Mouse (Mus musculus) lung, embryonic 16.5 days (tissue): ENCODE measurements around the gene Pkn2. TPM values are rescaled to one million over a fixed set of nuclear protein-coding genes. Genes with fewer than 3 reads are reported as not detected.

Experiments used
- ATAC-seq: fragments of 200-750 bp; cut with Nextera tagmentation; 2 replicates; pipeline ENCODE4 v1.8.0; 2017; ENCODE audit warnings: low read depth, mild to moderate bottlenecking, moderate library complexity
- H3K27ac ChIP-seq: fragments of 300-500 bp; sonication (generic); 2 replicates; pipeline ENCODE4 v1.5.1; 2014; ENCODE audit warnings: mild to moderate bottlenecking, control low read depth, low read length
- H3K27me3 ChIP-seq: fragments of 300-500 bp; sonication (generic); 2 replicates; pipeline ENCODE4 v1.6.1; 2014; ENCODE audit warnings: low read depth, low read length, mixed read lengths; ENCODE audit not compliant: control insufficient read depth, insufficient read depth
- H3K36me3 ChIP-seq: fragments of 300-500 bp; sonication (generic); 2 replicates; pipeline ENCODE4 v1.6.1; 2014; ENCODE audit warnings: low read length; ENCODE audit not compliant: control insufficient read depth, insufficient read depth
- H3K4me1 ChIP-seq: fragments of 300-500 bp; sonication (generic); replicated peaks from 2 replicates; pipeline ENCODE4 v1.6.1; 2014; ENCODE audit warnings: low read length, mixed read lengths; ENCODE audit not compliant: control insufficient read depth, insufficient read depth
- H3K4me2 ChIP-seq: fragments of 300-500 bp; sonication (generic); 2 replicates; pipeline ENCODE4 v1.6.1; 2014; ENCODE audit warnings: low read depth, low read length, control low read depth
- H3K4me3 ChIP-seq: fragments of 300-500 bp; sonication (generic); 2 replicates; pipeline ENCODE4 v1.5.1; 2014; ENCODE audit warnings: mild to moderate bottlenecking, low read length, control low read depth
- H3K9ac ChIP-seq: fragments of 300-500 bp; sonication (generic); 2 replicates; pipeline ENCODE4 v1.6.1; 2014; ENCODE audit warnings: low read length, control low read depth
- H3K9me3 ChIP-seq: fragments of 300-500 bp; sonication (generic); 2 replicates; pipeline ENCODE4 v1.6.1; 2016; ENCODE audit warnings: low read length; ENCODE audit not compliant: control insufficient read depth
- WGBS: fragments of 180-500 bp; shearing (Covaris S2); extraction: QIAGEN DNeasy Blood & Tissue Kit; methylation state at CpG from one replicate; pipeline ENCODE4 v1.1.7; 2014; 5-methylcytosine and 5-hydroxymethylcytosine counted together
- polyA plus RNA-seq: library from polyadenylated mRNA; unstranded; fragments of >200 nt; fragmentation: Nextera tagmentation; extraction: Ambion mirVana; gene quantifications from 2 replicates; pipeline ENCODE4 v1.2.1, GENCODE M21; 2015

Gene Pkn2
- 36.2 and 40.4 TPM in 2 replicates for polyA plus RNA-seq

- H3K27ac ChIP-seq, result peak within 1 kb of the TSS; percentile 97
- peak; percentile 99 for ATAC-seq
- H3K4me3 ChIP-seq, result peak within 1 kb of the TSS; percentile 99
- no peaks in the 10 kb centered on the region for H3K27me3 ChIP-seq
- H3K4me2 ChIP-seq, result peak within 1 kb of the TSS; percentile 65
- H3K9me3 ChIP-seq, result no peaks in the 10 kb centered on the region
- H3K36me3 ChIP-seq, result 0 out of 2 replicates have a peak, but pooled peaks cover 2% of the 10 kb centered on the region
- peak within 1 kb of the TSS; percentile 97 for H3K9ac ChIP-seq
- 0% methylated on average over 43 of the region's 84 CpGs for WGBS
- H3K4me1 ChIP-seq, result peaks cover 2% of the 10 kb centered on the region
Measured at GRCm38 (mm10) chr3:142881872-142882623, at the start of gene Pkn2. Gene Pkn2 (minus strand): TSS chr3:142882004.

GRCm38 (mm10) chr3:142929906-142930305, 48.1 kb upstream of the Pkn2 start:
- Histone ChIP-seq H3K4me2 (no peak overlapping the region), H3K27me3 (no peaks in the 10 kb centered on the region), H3K36me3 (no peaks in the 10 kb centered on the region), H3K4me1 (no peaks in the 10 kb centered on the region), H3K9ac (no peak overlapping the region), H3K27ac (no peak overlapping the region), H3K9me3 (no peaks in the 10 kb centered on the region), H3K4me3 (no peak overlapping the region)
- no peak for ATAC-seq
- WGBS, result 77% methylated on average over 2 of the region's 2 CpGs

GRCm38 (mm10) chr3:142927311-142927710, 45.5 kb upstream of the Pkn2 start:
- ATAC-seq, result no peak
- Histone ChIP-seq H3K27ac (no peak overlapping the region), H3K36me3 (no peaks in the 10 kb centered on the region), H3K4me3 (no peak overlapping the region), H3K9me3 (no peaks in the 10 kb centered on the region), H3K27me3 (no peaks in the 10 kb centered on the region), H3K9ac (no peak overlapping the region), H3K4me1 (no peaks in the 10 kb centered on the region), H3K4me2 (no peak overlapping the region)
- 74% methylated on average over 3 of the region's 3 CpGs for WGBS

GRCm38 (mm10) chr3:142924831-142925348, 43.1 kb upstream of the Pkn2 start:
- 65% methylated on average over 2 of the region's 2 CpGs for WGBS
- no peak overlapping the region for H3K27ac ChIP-seq
- H3K9me3 ChIP-seq, result no peaks in the 10 kb centered on the region
- H3K9ac ChIP-seq, result no peak overlapping the region
- H3K4me2 ChIP-seq, result no peak overlapping the region
- H3K4me1 ChIP-seq, result no peaks in the 10 kb centered on the region
- H3K4me3 ChIP-seq, result no peak overlapping the region
- H3K27me3 ChIP-seq, result no peaks in the 10 kb centered on the region
- H3K36me3 ChIP-seq, result no peaks in the 10 kb centered on the region
- no peak for ATAC-seq

GRCm38 (mm10) chr3:142919070-142919469, 37.3 kb upstream of the Pkn2 start:
- WGBS, result 44% methylated on average over 3 of the region's 3 CpGs
- Histone ChIP-seq H3K9me3 (no peaks in the 10 kb centered on the region), H3K4me1 (no peaks in the 10 kb centered on the region), H3K4me2 (no peak overlapping the region), H3K27me3 (no peaks in the 10 kb centered on the region), H3K36me3 (no peaks in the 10 kb centered on the region), H3K4me3 (no peak overlapping the region), H3K9ac (no peak overlapping the region), H3K27ac (no peak overlapping the region)
- ATAC-seq, result no peak

- 47% methylated on average over 4 of the region's 4 CpGs for WGBS
- Histone ChIP-seq H3K4me1 (no peaks in the 10 kb centered on the region), H3K4me3 (no peak overlapping the region), H3K4me2 (no peak overlapping the region), H3K27ac (no peak overlapping the region), H3K36me3 (no peaks in the 10 kb centered on the region), H3K27me3 (no peaks in the 10 kb centered on the region), H3K9ac (no peak overlapping the region), H3K9me3 (no peaks in the 10 kb centered on the region)
- ATAC-seq, result no peak
Measured at GRCm38 (mm10) chr3:142917760-142918439, 36.1 kb upstream of the Pkn2 start.

GRCm38 (mm10) chr3:142917171-142917570, 35.4 kb upstream of the Pkn2 start:
- no peak overlapping the region for H3K9ac ChIP-seq
- H3K4me3 ChIP-seq, result no peak overlapping the region
- no peaks in the 10 kb centered on the region for H3K27me3 ChIP-seq
- no peak overlapping the region for H3K4me2 ChIP-seq
- WGBS, result 76% methylated on average over 4 of the region's 4 CpGs
- ATAC-seq, result no peak
- no peaks in the 10 kb centered on the region for H3K4me1 ChIP-seq
- no peaks in the 10 kb centered on the region for H3K9me3 ChIP-seq
- no peaks in the 10 kb centered on the region for H3K36me3 ChIP-seq
- H3K27ac ChIP-seq, result no peak overlapping the region

- WGBS, result 79% methylated on average over 1 of the region's 1 CpGs
- no peaks in the 10 kb centered on the region for H3K27me3 ChIP-seq
- no peak overlapping the region for H3K4me3 ChIP-seq
- no peak overlapping the region for H3K27ac ChIP-seq
- H3K4me1 ChIP-seq, result no peaks in the 10 kb centered on the region
- H3K9ac ChIP-seq, result no peak overlapping the region
- H3K36me3 ChIP-seq, result no peaks in the 10 kb centered on the region
- ATAC-seq, result no peak
- H3K4me2 ChIP-seq, result no peak overlapping the region
- no peaks in the 10 kb centered on the region for H3K9me3 ChIP-seq
Measured at GRCm38 (mm10) chr3:142913295-142913694, 31.5 kb upstream of the Pkn2 start.

- Histone ChIP-seq H3K27ac (no peak overlapping the region), H3K4me1 (no peaks in the 10 kb centered on the region), H3K4me2 (no peak overlapping the region), H3K36me3 (no peaks in the 10 kb centered on the region), H3K4me3 (no peak overlapping the region), H3K9ac (no peak overlapping the region), H3K9me3 (no peaks in the 10 kb centered on the region), H3K27me3 (no peaks in the 10 kb centered on the region)
- WGBS, result 87% methylated on average over 2 of the region's 2 CpGs
- ATAC-seq, result no peak
Measured at GRCm38 (mm10) chr3:142899683-142900082, 17.9 kb upstream of the Pkn2 start.
